Mouse (Mus musculus) cerebellum, adult 2 months (tissue): ENCODE measurements around the gene Dusp8.

ENCODE experiments used
- CTCF ChIP-seq: fragments of 200-500 bp; IDR thresholded peaks from 2 replicates; pipeline ENCODE4 v1.5.1; 2011; ENCODE audit warnings: low read depth, mild to moderate bottlenecking, control low read depth, low read length, moderate library complexity, borderline replicate concordance; ENCODE audit not compliant: insufficient read depth
- POLR2A ChIP-seq: fragments of 200-500 bp; IDR thresholded peaks from 2 replicates; pipeline ENCODE4 v1.6.1; 2011; ENCODE audit warnings: low read length, control low read depth, borderline replicate concordance; ENCODE audit not compliant: insufficient read depth

GRCm38 (mm10) chr7:142082179-142082578 is 13.5 kb downstream of the Dusp8 start:
- TF ChIP-seq CTCF (no peak), POLR2A (no peak)
